Mouse (Mus musculus) forebrain, embryonic 10.5 days (tissue): Measurements from ENCODE around the gene Dcps. TPM values are rescaled to one million over a fixed set of nuclear protein-coding genes. Genes with fewer than 3 reads are reported as not detected.
A peak's percentile ranks its signal among the peaks of the same experiment; 100 is the strongest.
"Not testable (repeated sequence)": the region's sequence is repeated elsewhere in the genome, so short reads cannot be mapped to it uniquely, and the experiment has no call there.

ENCODE experiments used
- DNase-seq: peaks from one replicate; pipeline ENCODE4 v3.0.0-alpha.2; 2017; ENCODE audit warnings: low spot score; ENCODE audit errors: extremely low spot score
- H3K27ac ChIP-seq: fragments of 300-500 bp; sonication (generic); 2 replicates; pipeline ENCODE4 v1.5.1; 2016; ENCODE audit warnings: mild to moderate bottlenecking
- H3K27me3 ChIP-seq: fragments of 300-500 bp; sonication (generic); 2 replicates; pipeline ENCODE4 v1.6.1; 2016; ENCODE audit warnings: mild to moderate bottlenecking; ENCODE audit not compliant: poor library complexity, severe bottlenecking
- H3K36me3 ChIP-seq: fragments of 300-500 bp; sonication (generic); replicated peaks from 2 replicates; pipeline ENCODE4 v1.6.1; 2016; ENCODE audit warnings: mild to moderate bottlenecking, moderate library complexity
- H3K4me1 ChIP-seq: fragments of 300-500 bp; sonication (generic); 2 replicates; pipeline ENCODE4 v1.6.1; 2016
- H3K4me3 ChIP-seq: fragments of 300-500 bp; sonication (generic); 2 replicates; pipeline ENCODE4 v1.5.1; 2016; ENCODE audit warnings: mild to moderate bottlenecking, moderate library complexity
- H3K9me3 ChIP-seq: fragments of 300-500 bp; sonication (generic); 2 replicates; pipeline ENCODE4 v1.6.1; 2016; ENCODE audit warnings: mild to moderate bottlenecking, moderate library complexity
- WGBS: fragments of 180-500 bp; shearing (Covaris S2); methylation state at CpG from one replicate; pipeline ENCODE4 v1.1.7; 2016; 5-methylcytosine and 5-hydroxymethylcytosine counted together
- polyA plus RNA-seq: library from polyadenylated mRNA; unstranded; fragments of >200 nt; fragmentation: Nextera tagmentation; extraction: Ambion mirVana; gene quantifications from 2 replicates; pipeline ENCODE4 v1.2.1, GENCODE M21; 2016

The Dcps gene
- polyA plus RNA-seq, 1 experiment from 2014 or later = 113 TPM

DNA sequence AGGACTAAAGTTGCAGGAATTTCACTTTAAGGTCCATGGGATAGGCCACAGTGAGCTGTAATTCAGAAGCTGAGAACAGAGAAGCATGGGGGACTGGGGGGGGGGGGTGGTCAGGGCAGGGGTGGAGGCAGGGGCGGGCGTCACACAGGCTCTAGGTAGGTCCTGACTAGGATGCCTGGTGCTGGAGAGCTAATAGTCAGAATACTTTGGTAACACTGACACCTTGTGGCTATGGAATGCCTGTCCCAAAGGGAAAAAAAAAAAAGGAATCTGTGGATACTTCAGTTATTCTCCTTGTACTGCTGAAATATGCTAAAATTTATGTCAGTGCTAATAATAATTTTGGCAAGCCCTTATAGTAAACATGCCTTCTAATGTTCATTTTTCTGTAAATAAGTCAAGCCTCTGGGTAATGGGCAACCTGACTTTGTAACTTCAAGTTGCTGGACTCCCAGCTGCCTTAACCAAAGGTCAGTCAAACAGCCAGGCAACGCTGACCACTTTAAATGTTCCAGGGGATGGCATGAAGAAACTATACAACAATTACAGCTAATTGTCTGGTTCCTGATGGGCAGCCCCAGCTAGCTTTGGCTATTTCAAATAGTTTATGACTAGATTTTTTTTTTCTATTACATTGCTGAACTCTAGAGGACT is 9.6 kb downstream of the Dcps start:
- H3K4me3 ChIP-seq = no peak overlapping the region
- DNase-seq = no peak
- WGBS = 19% methylated on average over 3 of the region's 3 CpGs

DNA sequence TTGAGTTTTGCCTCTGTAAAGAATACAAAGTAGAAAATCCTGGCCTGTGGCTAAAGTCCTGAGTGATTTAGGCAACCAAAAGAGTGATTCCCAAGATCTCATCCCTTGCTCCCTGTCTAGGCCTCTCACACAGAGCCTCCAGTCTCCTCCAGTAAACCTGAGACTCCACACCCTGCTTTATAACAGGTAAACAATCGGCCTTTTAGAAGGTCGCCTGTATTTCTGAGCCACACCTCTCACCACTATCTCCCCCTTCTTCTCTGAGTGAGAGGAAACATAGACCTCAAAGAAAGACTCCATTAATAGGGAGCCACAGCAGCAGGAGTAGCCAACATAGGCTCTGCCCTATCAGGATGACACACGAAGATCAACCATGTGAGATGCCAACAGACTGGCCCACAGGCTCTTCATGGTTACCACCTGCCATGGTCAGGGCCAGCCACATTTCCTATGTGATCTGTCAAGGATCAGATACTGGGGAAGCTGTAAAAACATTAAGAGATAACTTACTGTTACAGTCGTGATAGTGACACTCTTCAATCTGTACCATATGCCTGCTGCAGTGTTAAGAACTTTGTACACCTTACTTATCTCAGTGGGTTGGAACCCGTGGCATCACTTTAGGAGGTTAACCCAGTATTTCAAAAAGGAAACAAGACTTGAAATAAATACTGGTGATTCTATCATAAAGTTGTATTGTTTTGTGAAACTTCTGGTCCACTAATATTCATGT is 11.6 kb downstream of the Dcps start:
- no peak overlapping the region for H3K27ac ChIP-seq

More for the DNA sequence above, 9.6 kb downstream of the Dcps start:
- H3K4me1 ChIP-seq = peaks cover 25% of the 10 kb centered on the region
- H3K9me3 ChIP-seq = no peaks in the 10 kb centered on the region
- H3K27me3 ChIP-seq = no peaks in the 10 kb centered on the region
- H3K27ac ChIP-seq = peak overlapping the region; percentile 76; the same call in 1 of the 2 replicates
- H3K36me3 ChIP-seq = peaks cover 47% of the 10 kb centered on the region

DNA sequence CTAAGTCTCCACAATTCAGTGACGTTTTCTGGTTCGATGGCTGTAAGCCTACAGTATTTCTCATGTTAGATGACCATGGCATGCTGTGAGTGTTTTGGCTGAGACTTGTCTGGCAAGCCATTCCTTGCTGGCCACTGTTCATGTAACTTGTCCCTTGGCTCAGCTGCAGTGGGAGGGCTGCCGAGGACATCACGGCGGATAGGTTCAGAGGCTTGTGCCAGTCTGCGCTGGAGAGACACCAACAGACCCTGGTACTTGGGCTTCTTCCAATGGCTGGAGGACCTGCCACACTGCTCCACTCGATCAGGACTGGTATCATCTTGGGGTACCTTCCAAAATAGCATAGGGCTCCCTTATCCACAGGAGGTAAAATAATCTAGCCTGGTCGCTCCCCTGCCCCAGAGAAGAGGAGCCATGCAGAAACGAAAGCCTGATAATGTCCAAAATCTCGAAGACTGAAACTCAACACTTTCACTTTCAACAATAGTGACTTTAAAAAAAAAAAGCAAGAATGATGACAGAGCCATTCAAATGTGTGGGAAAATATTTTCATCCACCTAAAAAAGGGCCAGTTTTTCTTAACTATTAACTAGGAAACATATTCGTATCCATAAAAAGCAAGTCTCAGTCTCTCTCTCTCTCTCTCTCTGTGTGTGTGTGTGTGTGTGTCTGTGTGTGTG is 12.7 kb downstream of the Dcps start:
- Histone ChIP-seq H3K9me3 (no peaks in the 10 kb centered on the region), H3K27me3 (no peaks in the 10 kb centered on the region), H3K4me1 (peaks cover 39% of the 10 kb centered on the region), H3K4me3 (no peak overlapping the region), H3K36me3 (peaks cover 20% of the 10 kb centered on the region), H3K27ac (no peak overlapping the region)
- 94% methylated on average over 11 of the region's 11 CpGs for WGBS
- no peak for DNase-seq

More for the DNA sequence above, 11.6 kb downstream of the Dcps start:
- H3K4me3 ChIP-seq = no peak overlapping the region
- no peaks in the 10 kb centered on the region for H3K27me3 ChIP-seq
- H3K36me3 ChIP-seq = peaks cover 28% of the 10 kb centered on the region
- H3K4me1 ChIP-seq = peaks cover 39% of the 10 kb centered on the region
- 85% methylated on average over 5 of the region's 5 CpGs for WGBS
- no peak for DNase-seq
- H3K9me3 ChIP-seq = no peaks in the 10 kb centered on the region

DNA sequence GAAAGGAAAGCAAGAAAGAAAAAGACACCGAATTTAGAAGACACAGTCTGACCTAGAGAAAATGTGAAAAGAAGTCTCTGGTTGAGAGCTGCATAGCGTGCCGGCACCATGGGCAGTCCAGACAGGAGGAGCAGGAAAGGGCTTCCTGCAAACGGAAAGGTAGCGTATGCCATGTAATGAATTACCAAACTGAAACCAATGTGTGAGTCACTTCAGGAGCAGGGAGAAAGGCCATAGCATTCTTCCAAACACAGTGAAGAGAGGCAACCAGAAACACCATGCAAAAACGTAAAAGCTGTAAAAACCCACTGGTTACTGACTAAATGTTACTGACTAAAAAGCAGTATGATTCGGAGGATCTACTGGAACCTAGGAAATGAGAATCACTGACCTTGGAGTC is 14.1 kb downstream of the Dcps start:
- no peak for DNase-seq
- 94% methylated on average over 7 of the region's 7 CpGs for WGBS
- peaks cover 22% of the 10 kb centered on the region for H3K36me3 ChIP-seq
- H3K9me3 ChIP-seq = no peaks in the 10 kb centered on the region
- no peak overlapping the region for H3K27ac ChIP-seq
- no peak overlapping the region for H3K4me3 ChIP-seq
- H3K27me3 ChIP-seq = no peaks in the 10 kb centered on the region
- peaks cover 24% of the 10 kb centered on the region for H3K4me1 ChIP-seq

DNA sequence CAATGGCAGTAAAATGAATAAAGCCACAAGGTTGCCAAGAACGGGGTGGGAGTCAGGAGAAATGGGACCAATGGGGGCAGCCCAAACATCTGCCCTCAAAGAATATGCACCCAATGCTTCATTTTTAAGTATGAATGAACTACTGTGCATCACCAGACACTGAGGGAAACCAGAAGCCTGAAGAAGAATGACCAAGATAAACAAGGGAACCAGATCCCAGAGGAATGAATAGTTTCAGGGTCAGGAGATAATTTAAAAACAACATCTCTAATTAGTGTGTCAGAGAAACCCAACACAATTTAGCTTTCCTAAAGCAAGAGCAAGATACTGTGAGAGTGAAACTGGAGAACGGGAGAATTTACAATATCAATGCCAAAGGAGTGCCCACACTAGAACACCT is 15.2 kb downstream of the Dcps start:
- no peak for DNase-seq
- Histone ChIP-seq H3K4me1 (peaks cover 15% of the 10 kb centered on the region), H3K27me3 (no peaks in the 10 kb centered on the region), H3K36me3 (peaks cover 31% of the 10 kb centered on the region), H3K27ac (no peak overlapping the region), H3K4me3 (no peak overlapping the region), H3K9me3 (no peaks in the 10 kb centered on the region)
- 75% methylated on average over 2 of the region's 2 CpGs for WGBS

DNA sequence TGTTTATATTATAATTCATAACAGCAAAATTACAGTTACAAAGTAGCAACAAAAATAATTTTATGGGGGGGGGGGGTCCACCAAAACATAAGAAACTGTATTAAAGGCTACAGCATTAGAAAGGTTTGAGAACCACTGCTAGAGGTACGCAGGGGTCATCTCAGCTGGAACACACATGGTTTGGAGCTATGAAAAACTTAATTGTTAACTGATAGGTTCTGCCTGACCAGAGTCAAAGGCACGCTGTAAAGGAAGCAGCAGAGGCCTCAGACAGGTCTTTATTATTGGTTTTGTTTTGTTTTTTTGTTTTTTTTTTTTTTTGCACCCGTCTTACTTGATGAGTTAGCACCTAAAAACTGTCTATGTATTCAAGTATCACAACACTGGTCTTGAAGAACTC is 17.4 kb downstream of the Dcps start:
- no peak for DNase-seq
- WGBS = 81% methylated on average over 3 of the region's 3 CpGs
- no peak overlapping the region for H3K4me3 ChIP-seq

DNA sequence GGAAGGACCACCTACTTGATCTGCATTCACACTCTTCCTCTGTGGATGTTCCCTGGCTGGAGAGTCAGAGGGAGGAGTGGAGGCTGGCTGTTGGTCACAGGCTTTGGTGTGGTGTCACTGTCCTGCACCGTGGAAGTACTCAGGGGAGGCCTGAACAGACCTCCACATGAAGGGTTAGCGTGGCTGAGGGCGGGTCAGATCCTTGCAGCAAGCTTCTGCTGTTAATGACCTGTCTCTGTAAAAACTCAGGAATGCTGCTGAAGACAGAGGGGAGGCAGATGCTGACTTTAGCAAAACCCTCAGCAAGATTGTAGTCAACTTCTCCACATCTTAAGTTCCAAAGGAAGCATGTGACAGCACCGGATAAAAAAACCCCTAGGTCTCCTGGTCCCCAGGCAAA is 19.0 kb downstream of the Dcps start:
- H3K4me1 ChIP-seq = peaks cover 15% of the 10 kb centered on the region
- no peak overlapping the region for H3K27ac ChIP-seq
- H3K4me3 ChIP-seq = no peak overlapping the region
- no peaks in the 10 kb centered on the region for H3K27me3 ChIP-seq
- DNase-seq = no peak
- H3K36me3 ChIP-seq = peaks cover 15% of the 10 kb centered on the region; the same call in 1 of the 2 replicates
- H3K9me3 ChIP-seq = no peaks in the 10 kb centered on the region
- WGBS = 93% methylated on average over 4 of the region's 4 CpGs

More for the DNA sequence above, 17.4 kb downstream of the Dcps start:
- no peak overlapping the region for H3K27ac ChIP-seq
- no peaks in the 10 kb centered on the region for H3K9me3 ChIP-seq
- H3K4me1 ChIP-seq = peaks cover 15% of the 10 kb centered on the region
- peaks cover 23% of the 10 kb centered on the region for H3K36me3 ChIP-seq
- no peaks in the 10 kb centered on the region for H3K27me3 ChIP-seq

DNA sequence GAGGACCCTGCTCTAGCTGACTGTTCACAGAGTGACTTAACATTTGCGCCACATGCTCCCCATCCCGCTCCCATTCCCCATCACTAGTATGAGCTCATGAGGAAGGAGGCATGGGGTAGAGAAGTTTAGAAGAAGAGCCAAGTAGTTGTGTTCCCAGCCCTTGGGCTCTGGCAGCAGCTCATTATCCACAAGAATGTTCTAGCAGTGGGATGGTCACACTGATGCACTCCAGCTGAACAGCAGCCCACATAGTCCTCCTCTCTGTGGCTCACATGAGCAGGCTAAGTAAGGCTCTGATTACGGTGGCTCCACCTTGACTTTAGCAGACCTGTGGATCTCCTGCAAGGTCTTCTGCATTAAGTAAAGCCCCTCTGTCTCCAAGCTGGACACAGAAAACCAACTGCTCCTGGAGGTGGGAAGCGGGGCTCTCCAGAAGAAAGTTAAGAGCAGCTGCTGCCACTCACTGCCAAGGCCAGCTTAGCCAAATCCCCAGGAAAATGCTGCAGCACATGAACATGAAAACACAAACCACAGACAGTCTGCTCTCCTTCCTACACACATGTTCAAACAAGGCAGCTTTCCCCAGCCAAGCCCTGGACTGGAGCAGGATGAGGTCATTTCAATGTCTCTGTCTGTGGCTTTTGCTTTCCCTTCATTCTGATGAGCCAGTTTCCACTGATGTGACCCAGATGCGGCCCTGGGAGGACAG is 19.7 kb downstream of the Dcps start:
- no peak overlapping the region for H3K27ac ChIP-seq
- whole genome bisulfite sequencing = 92% methylated on average over 5 of the region's 5 CpGs

DNA sequence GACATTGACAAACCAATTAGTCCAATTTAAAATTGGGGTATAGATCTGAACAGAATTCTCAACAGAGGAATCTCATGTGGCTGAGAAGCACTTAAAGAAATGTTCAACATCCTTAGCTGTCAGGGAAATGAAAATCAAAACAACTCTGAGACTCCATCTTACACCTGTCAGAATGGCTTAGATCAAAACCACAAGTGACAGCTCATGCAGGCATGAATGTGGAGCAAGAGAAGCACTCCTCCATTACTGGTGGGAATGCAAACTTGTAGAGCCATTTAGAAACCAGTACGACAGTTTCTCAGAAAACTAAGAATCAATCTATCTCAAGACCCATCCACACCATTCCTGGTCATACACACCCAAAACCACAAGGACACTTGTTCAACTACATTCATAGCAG is 22.9 kb downstream of the Dcps start:
- 86% methylated on average over 1 of the region's 1 CpGs for WGBS

More for the DNA sequence above, 19.7 kb downstream of the Dcps start:
- no peaks in the 10 kb centered on the region for H3K9me3 ChIP-seq
- H3K27me3 ChIP-seq = no peaks in the 10 kb centered on the region
- DNase-seq = no peak
- peaks cover 15% of the 10 kb centered on the region; the same call in 1 of the 2 replicates for H3K36me3 ChIP-seq
- H3K4me3 ChIP-seq = no peak overlapping the region
- H3K4me1 ChIP-seq = peaks cover 13% of the 10 kb centered on the region

DNA sequence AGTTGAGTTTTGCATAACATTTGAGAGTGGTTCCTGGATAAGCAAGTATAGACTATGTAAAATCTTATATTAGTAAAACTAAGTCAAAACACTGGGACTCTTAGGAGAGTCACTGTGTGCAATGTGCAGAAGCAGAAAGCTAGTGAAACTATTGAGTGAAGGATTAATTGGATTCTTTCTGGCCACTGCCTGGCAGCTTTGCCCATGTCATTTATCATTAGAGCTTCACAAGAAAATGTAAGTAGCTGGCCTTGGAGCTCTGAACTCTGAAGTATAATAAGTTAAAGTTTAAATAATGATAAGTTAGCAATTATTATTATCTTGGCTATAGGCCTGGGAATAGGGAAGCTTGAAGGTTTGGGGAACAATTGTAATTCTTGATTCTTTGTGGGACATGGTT is 27.0 kb downstream of the Dcps start:
- not testable (repeated sequence) for DNase-seq, H3K27me3 ChIP-seq, H3K36me3 ChIP-seq, H3K9me3 ChIP-seq, H3K4me1 ChIP-seq, H3K4me3 ChIP-seq, H3K27ac ChIP-seq

More for the DNA sequence above, 22.9 kb downstream of the Dcps start:
- no peak overlapping the region for H3K27ac ChIP-seq
- no peaks in the 10 kb centered on the region for H3K4me1 ChIP-seq
- no peaks in the 10 kb centered on the region for H3K9me3 ChIP-seq
- no peak overlapping the region for H3K4me3 ChIP-seq
- peaks cover 15% of the 10 kb centered on the region; the same call in 1 of the 2 replicates for H3K36me3 ChIP-seq
- DNase-seq = no peak
- H3K27me3 ChIP-seq = no peaks in the 10 kb centered on the region

DNA sequence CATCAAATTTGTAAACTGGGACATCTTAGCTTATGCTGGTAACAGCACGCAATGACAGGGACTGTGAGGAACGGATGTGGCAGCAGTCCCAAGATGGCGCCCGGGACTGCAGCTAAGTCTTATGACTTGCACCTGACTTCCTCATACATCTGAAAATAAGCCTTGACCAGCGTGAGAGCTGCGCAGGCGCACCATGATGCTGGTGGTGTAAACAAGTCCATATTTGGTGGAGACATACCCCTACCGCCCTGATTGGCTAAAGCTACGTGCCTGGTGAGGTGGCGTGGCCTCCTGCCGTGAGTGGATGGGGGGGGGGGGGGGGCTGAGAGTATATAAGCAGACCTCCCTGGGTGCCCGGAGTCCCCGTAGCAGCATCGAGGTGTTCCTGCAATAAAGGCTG is 28.6 kb downstream of the Dcps start:
- not testable (repeated sequence) for DNase-seq, H3K27me3 ChIP-seq, H3K9me3 ChIP-seq, H3K27ac ChIP-seq, H3K4me1 ChIP-seq, H3K36me3 ChIP-seq, H3K4me3 ChIP-seq
- WGBS = 96% methylated on average over 14 of the region's 14 CpGs

DNA sequence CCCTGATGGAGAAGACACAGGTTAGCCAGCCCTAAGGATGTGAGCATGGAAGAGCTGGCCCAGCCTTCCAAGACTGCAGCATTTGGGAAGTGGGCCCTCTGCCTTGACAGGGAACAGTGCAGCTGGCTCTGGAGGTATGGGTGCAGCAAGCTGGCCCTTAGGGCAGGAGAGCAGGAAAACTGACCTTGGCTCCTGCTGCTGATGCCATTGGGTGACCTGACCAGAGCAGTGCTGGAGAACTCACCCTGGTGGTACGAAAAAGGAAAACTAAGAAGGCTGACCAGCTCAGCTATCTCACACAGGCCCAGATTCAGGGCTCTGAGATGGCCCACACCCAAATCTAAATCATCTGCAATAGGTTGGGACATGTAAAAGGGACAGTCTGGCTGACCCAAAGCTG is 30.0 kb downstream of the Dcps start:
- Histone ChIP-seq H3K4me3 (no peak overlapping the region), H3K9me3 (no peaks in the 10 kb centered on the region), H3K4me1 (0 out of 2 replicates have a peak, but pooled peaks cover 3% of the 10 kb centered on the region), H3K36me3 (no peaks in the 10 kb centered on the region), H3K27me3 (no peaks in the 10 kb centered on the region), H3K27ac (no peak overlapping the region)
- WGBS = 88% methylated on average over 1 of the region's 1 CpGs
- DNase-seq = no peak
